Mouse (Mus musculus): ENCODE results near the gene Snx5.

Gene Snx5

DNA sequence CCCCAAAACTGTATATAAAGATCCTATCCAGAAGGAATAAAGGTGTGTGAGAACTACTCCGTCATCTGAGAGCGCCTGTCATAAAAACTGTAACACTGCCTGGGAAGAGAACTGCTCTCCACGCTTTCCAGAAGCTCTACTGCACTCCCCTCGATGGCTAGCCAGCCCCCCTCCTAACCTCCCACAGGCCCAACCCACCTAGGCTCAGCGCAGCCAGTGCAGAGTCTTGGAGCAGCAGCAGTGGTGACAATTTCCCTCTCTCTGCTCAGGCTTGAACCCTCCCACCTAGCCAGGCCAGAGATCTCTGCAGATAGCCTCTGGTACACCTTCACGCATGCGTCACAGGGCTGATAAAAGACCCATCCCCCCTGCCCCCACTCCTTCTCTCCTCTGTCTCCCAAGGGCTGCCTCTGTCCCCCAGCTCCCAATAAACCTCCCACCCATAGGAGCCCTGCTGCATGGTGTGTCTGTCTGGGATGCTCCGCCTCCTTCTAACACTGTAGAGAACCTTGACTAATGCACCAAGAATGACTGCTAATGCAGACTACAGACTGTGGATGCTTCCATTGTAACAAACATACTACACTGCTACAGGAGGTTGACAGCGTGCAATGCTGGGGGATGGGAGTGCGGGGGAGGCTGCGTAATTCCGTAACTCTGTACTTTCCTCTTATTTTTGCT, 43.7 kb downstream of the Snx5 start:
- no peak for DNase-seq

DNA sequence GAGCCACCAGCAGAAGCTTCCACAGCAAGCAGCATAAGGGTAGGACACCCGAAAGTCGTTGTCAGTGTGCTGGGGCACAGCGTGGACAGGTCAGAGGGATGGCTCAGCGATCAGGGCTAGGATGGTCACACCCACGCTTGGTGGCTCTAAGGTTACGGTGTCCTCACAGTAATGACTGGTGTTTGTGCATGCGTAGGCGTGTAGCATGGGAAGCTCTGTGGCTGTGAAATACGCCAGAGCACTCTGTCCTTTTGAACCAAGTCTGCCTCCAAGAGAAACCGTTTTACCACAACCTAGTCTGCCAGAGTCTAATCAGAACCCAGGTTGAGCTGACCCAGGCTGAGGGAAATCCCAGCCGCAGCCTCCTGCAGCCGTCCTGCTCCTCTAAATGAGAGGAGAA, 46.4 kb downstream of the Snx5 start:
- DNase-seq: no peak

DNA sequence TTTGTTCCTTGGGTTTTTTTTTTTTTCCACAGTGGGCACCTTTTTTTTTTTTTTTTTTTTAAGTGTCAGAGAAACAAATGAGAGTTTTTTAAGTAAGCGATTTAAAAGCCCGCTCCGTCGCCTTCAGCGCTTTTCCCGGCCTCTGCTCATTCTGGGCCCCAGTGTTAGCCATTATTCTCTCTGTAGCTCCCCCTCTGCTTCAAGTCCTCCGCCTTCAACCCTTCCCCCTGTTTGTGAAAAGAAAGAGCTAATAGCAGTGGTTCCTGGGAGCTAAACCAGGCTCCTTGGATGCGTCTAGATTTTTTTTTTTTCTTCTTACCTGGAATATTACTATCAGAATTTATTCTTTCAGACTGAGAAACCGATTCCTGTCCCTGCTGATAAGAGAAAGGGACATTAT, 55.1 kb downstream of the Snx5 start:
- no peak for DNase-seq

DNA sequence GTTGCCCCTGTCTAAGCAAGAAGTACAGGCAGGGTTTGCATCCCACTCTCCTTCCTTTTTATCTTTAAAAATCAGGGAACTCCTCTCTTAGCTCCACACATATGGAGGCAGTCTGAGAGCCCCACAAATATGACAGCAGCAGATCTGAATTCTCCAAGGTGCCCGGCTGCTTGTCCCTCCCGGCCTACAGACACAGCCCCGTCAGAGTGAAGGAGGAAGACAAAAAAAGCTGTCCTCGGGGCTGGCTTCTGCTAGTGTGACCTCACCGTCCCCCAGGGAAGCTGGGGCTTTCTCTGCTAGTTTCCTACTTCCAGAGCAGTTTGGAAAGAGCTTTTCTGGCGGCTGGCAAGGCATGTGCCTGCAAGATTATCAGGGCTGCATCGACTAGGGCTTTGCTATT, 55.5 kb downstream of the Snx5 start:
- DNase-seq: no peak

DNA sequence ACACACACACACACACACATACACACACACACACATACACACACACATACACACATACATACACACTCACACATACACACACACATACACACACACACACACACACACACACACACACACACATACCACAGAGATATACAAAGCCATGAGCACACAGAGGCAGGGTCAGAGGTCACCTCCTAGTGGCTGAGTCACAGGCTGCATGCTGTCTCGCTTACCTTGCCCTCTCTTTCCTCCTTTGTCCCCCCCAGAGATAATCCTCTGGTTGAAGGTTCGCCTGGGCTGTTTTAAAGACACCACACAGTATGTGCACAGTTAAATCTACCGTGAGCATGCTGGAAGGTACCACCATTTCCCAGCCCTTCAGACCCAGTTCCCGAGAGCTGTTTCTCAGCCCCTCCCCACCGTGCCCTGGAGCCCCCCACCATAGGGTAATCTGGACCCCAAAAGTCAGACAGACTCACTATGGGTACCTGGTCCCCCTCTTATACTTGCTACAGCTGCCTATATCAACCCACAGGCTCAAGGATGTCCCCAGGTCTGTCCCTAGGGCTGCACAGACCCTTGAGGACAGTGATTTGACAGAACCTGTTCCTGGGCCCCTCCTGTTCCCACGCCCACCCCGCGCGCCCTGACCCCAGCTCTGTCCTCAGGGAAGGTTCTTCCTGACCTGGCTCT, 56.1 kb downstream of the Snx5 start:
- no peak for DNase-seq

DNA sequence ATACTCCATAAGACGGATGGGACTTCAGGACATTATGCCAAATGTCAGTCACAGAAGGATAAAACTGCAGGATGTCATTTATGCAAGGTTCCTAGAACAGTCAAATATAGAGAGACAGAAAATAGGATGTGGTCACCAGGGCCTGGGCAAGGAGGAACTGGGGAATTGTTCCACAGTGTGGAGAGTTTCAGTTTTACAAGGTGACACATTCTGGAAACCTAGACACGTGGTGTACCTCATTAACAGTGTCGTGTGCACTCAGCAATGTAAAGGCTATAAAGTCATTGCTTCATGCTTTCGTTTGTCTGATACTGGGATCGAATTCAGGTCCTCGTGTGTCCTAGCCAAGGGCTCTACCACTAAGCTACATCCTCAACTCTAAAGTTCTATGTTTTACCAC, 56.9 kb downstream of the Snx5 start:
- no peak for DNase-seq

DNA sequence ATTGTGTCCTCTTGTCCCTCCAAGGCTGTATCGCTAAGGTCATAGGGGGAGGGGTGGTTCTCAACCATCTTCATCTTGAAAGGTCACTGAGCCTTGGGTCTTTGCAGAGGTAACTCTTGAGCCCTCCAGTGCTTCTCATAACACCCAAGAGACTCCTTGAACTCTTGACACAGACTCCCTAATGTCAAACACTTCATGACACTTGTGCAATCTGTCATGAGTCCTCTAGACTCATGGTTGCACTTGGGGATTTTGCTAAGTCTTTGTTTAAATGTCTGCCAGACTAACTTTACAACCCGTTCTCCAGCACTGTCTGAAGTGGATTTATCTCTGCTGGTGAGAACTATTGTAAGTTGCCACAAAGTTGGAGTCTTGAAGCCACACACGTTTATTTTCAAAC, 61.3 kb downstream of the Snx5 start:
- DNase-seq: no peak

DNA sequence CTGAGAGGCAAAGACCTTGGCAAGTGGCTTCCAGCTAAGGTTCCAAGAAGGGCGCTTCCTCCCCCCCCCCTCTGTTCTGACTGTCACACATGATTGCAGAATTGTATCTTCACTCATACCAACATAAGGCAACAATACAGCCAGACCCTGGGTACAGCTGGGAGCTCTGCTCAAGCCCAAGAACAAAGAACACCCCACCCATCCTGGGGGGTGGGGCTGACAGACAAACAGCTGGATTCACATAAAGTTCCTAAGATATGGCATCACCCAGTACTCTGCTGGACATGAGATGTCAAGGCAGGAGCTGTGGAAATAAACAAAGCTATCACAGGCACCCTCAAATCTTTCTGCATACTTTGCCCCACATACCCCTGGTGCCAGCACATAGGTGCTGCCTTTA, 63.3 kb downstream of the Snx5 start:
- DNase-seq: no peak

DNA sequence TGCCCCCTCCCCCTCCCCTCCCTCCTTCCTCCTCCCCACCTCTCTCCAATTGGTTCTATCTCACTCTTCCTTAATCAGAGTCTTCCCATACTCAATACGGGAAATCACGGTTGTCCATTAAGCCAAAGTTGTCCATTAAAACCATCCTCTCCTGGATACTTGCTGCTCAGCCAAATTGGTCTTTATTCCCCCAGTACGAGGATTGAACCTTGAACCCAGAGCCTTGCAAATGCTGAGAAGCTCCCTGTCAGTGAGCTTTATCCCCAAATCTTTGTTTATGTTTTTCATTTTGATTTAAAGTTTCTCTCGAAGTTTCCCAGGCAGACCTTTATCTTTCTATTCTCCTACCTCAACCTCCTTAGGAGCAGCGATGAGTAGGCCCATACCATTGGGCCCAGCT, 67.7 kb downstream of the Snx5 start:
- DNase-seq: no peak

DNA sequence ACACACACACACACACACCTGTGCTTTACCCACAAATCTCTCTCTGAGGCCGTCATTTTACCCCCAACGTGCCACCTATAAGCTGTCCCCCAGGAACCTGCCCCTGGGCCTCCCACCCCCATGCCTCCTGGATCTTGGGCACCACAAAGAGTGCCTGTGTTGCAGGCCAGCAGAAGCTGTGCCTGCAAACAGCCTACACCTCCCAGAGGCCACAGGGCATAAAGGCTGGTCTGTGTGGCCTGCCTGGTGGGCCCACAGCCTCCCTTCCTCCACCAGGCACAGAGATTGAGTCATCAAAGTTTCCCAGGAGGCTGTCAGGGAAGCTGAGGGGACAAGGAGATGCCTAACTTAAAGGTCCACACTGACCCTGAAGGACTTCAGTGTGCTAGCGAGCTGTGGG, 68.1 kb downstream of the Snx5 start:
- no peak for DNase-seq

DNA sequence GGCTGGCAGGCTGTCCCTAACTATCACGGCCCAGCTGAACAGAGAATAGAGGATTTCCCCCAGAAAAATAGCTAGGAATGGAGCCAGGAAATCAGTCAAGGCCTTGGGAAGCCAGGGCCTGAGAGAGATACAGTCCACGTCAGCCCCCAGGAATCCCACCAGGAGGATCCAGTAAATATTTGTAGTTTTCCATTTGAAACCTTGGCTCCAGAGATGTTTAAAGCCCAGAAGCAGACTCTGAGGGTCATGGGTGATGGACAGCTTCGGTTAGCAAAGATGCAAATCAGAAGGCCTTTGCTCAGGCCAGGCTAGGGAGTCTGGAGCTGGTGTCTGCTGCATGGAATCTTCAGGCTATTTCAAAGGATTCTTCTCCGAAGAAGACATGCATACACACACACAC, 68.6 kb downstream of the Snx5 start:
- no peak for DNase-seq

Measured in thymus, postnatal 14 days (tissue).